Mouse (Mus musculus): ENCODE data around the gene Hps1. TPM values are rescaled to one million over a fixed set of nuclear protein-coding genes. Genes with fewer than 3 reads are reported as not detected.

The Hps1 gene
- total RNA-seq (2023), result 35.1 TPM

GRCm38 (mm10) chr19:42779531-42780155 lies at the start of gene Hps1:
TSS of gene Hps1 (minus strand) at chr19:42779978.

GRCm38 (mm10) chr19:42752363-42752931 lies 27.3 kb downstream of the Hps1 start, which contains the start of gene Pyroxd2:
TSS of gene Pyroxd2 (minus strand) at chr19:42752775.

Other genes starting within 250 kb of the Hps1 start
- 0.21 TPM for gene Loxl4, start 167.2 kb downstream of the Hps1 start, total RNA-seq (2023)
- gene Pyroxd2, start 27.2 kb downstream of the Hps1 start, total RNA-seq (2023), result 3.4 TPM

All from CD8-positive naive resting alpha-beta T cell, adult 57 days (primary cell).